In the genomic region with DNA sequence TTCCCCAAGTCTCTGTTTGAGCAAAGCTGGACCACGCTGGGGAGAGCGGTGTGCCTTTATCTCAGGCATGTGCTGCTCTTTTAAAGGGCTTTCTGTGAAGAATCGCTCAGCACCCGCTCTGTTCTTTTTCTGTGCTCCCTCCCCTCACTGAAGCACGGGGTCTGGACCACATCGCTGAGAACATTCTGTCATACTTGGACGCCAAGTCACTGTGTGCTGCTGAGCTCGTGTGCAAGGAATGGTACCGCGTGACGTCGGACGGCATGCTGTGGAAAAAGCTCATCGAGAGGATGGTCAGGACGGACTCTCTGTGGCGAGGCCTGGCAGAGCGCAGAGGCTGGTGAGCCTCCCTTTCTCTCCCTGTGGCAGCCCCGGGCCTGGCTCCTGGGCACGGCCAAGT, we compare ENCODE assay signal across 14 mouse cellular contexts. TPM values are rescaled to one million over a fixed set of nuclear protein-coding genes. Genes with fewer than 3 reads are reported as not detected.
DNase-seq lines count a peak whose midpoint lies in the region; ATAC-seq and TF ChIP-seq lines count a peak whose summit lies in the region.
"Had no signal": no experiment of that assay in that cellular context is flagged by ENCODE, and none has a peak within 500 bp of the region (broad histone marks: within the 10 kb centered on the region; RNA-seq: fewer than 3 reads in every experiment).

No protein-coding gene starts in this region.

- peak overlapping the region; percentile 72 for H3K27ac ChIP-seq in layer of hippocampus, adult 2 months
- H3K27ac ChIP-seq: embryonic facial prominence, embryonic 10.5 days; forebrain, embryonic 15.5 days; limb, embryonic 10.5 days had no signal

- no peak for TF ChIP-seq CTCF in layer of hippocampus, adult 2 months (conservative IDR thresholded peaks at IDR 0.05)

- ATAC-seq in cerebellum, adult (ENCODE audit: insufficient number of reproducible peaks, low FRiP score, low TSS enrichment) = peak; percentile 66
- ATAC-seq: forebrain, embryonic 15.5 days; intestine, embryonic 16.5 days had no signal

- DNase-seq in cerebellum, postnatal 4 days (ENCODE audit: low spot score in 2 of 2) = no peak
- DNase-seq in lung, postnatal 10 days = peak; percentile 9
- DNase-seq in lung, postnatal 14 days = no peak
- DNase-seq in heart, adult 8-10 months (ENCODE audit: low spot score) = peak; percentile 53
- peak; percentile 35 to 41 for DNase-seq in layer of hippocampus, adult 2 months (ENCODE audit: low spot score in 2 of 2)
- DNase-seq in ovary, postnatal 14 days (ENCODE audit: low spot score) = no peak
- DNase-seq in frontal cortex, adult 2 months (ENCODE audit: extremely low spot score in 1 of 2, low spot score in 1 of 2) = no peak
- DNase-seq: adrenal gland, adult 8-10 months; lung, embryonic 14.5 days had no signal

- no peak overlapping the region for H3K4me3 ChIP-seq in layer of hippocampus, adult 2 months
- H3K4me3 ChIP-seq: embryonic facial prominence, embryonic 10.5 days; forebrain, embryonic 15.5 days; limb, embryonic 10.5 days had no signal

RNA-seq across cellular contexts. Expression of gene Poll, which starts 52.8 kb away (rescaled TPM):
- 10 to 100 TPM; 10.8 to 12.1 (median 11.6) TPM for total RNA-seq in heart, adult 8-10 months (2022)
- 1 to 10 TPM; 9.9 TPM for total RNA-seq in layer of hippocampus, adult 2 months (2021)
- 8.9 and 10.7 TPM in 2 replicates for polyA plus RNA-seq in frontal cortex, adult 2 months (2012; rRNA removed)

RNA-seq across cellular contexts. Expression of gene Gm17018, which starts 52.9 kb away (rescaled TPM):
- total RNA-seq in heart, adult 8-10 months (2022) = 10 to 100 TPM; 19.3 to 29.4 (median 22.0) TPM
- total RNA-seq in layer of hippocampus, adult 2 months (2021) = 10 to 100 TPM; 55.4 to 65.4 TPM
- 51.8 and 52.6 TPM in 2 replicates for polyA plus RNA-seq in frontal cortex, adult 2 months (2012; rRNA removed)

Comparison
In these comparisons a context has a peak if more than half of its experiments do, and no peak if none do; other contexts are left out.
1. DNase-seq: peak in lung, postnatal 10 days (single experiment), heart, adult 8-10 months (single experiment) and layer of hippocampus, adult 2 months (2 of 2); none in cerebellum, postnatal 4 days (0 of 2), lung, postnatal 14 days (single experiment), ovary, postnatal 14 days (single experiment) and frontal cortex, adult 2 months (0 of 2).